Mouse (Mus musculus) E14TG2a.4 (cell line): ENCODE results near the gene Tmem143.

Experiments used
- H3K27me3 ChIP-seq: 2 replicates; pipeline ENCODE4 v1.6.1; 2014; ENCODE audit warnings: low read length, control low read depth; ENCODE audit not compliant: insufficient read depth
- H3K36me3 ChIP-seq: 2 replicates; pipeline ENCODE4 v1.6.1; 2014; ENCODE audit warnings: low read length, control low read depth; ENCODE audit not compliant: insufficient read depth
- H3K4me1 ChIP-seq: replicated peaks from 2 replicates; pipeline ENCODE4 v1.6.1; 2014; ENCODE audit warnings: low read depth, low read length, control low read depth
- H3K4me3 ChIP-seq: replicated peaks from 2 replicates; pipeline ENCODE4 v1.5.1; 2014; ENCODE audit warnings: mild to moderate bottlenecking, low read length
- H3K9me3 ChIP-seq: 2 replicates; pipeline ENCODE4 v1.6.1; 2014; ENCODE audit warnings: low read length, control low read depth
- CTCF ChIP-seq: conservative IDR thresholded peaks from 2 replicates; pipeline ENCODE4 v1.5.1; 2014; ENCODE audit warnings: low read length
- NANOG ChIP-seq: IDR thresholded peaks from 2 replicates; pipeline ENCODE4 v1.6.1; 2014; ENCODE audit warnings: borderline replicate concordance, low read length, mixed read lengths
- POU5F1 ChIP-seq: IDR thresholded peaks from 2 replicates; pipeline ENCODE4 v1.6.1; 2014; ENCODE audit warnings: low read length, borderline replicate concordance

The Tmem143 gene

DNA sequence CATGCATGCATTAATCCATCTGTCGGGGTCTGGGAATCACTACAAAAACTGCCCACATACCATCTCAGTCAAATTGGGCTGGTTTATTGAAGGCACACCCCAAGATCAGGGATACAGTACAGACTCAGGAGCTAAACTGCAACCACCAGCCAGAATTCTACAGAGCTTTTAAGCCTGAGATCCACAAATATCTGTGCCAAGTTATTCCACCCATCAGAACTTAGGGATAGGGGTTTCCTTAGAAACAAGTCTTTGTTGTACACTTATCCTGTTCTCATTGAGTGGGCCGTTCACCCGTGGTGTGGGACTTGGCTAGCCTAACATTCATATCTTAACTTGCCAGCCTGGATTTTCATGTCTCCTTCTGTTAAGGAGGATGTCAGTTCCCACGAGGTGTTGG lies 52.3 kb downstream of the Tmem143 start:
- no peak overlapping the region for H3K4me3 ChIP-seq
- 0 out of 2 replicates have a peak, but pooled peaks cover 6% of the 10 kb centered on the region for H3K4me1 ChIP-seq
- H3K36me3 ChIP-seq: peaks cover 16% of the 10 kb centered on the region
- peaks cover 7% of the 10 kb centered on the region for H3K9me3 ChIP-seq
- H3K27me3 ChIP-seq: no peaks in the 10 kb centered on the region
- TF ChIP-seq NANOG: no peak
- TF ChIP-seq POU5F1: no peak
- no peak for TF ChIP-seq CTCF

DNA sequence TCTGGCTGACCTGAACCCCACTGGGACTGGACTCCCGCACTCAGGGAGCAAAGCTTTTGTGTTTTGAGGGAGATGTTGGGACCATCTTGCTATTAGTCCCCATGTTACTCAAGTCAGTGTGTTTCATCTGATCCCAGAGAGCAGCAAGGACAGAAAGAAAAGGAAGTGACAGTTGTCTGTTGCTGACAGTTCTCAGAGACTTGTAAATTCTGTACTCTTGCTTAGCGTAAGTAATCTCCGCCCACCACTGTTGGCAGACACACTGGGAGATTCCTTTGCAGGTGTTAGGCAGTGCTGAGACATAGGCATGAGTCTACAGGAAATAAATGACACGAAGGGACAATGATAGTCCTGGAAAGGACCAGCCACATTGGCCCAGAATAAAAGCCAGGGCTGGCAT lies 59.9 kb downstream of the Tmem143 start:
- H3K27me3 ChIP-seq: no peaks in the 10 kb centered on the region
- H3K4me3 ChIP-seq: no peak overlapping the region
- no peak for TF ChIP-seq CTCF
- TF ChIP-seq NANOG: no peak
- no peak for TF ChIP-seq POU5F1
- no peaks in the 10 kb centered on the region for H3K4me1 ChIP-seq
- no peaks in the 10 kb centered on the region for H3K36me3 ChIP-seq
- H3K9me3 ChIP-seq: peaks cover 10% of the 10 kb centered on the region
